Mouse (Mus musculus) induced T-regulatory cell, adult 2 months (primary cell): ENCODE results near the gene Olfr1466.

ENCODE experiments used
- DNase-seq: peaks from one replicate; pipeline ENCODE4 v3.0.0-alpha.2; 2012; ENCODE audit warnings: low read depth

The Olfr1466 gene

GRCm38 (mm10) chr19:13338562-13338961 lies at the start of gene Olfr1466:
TSS of gene Olfr1466 (plus strand) at chr19:13338862.
- no peak for DNase-seq

- DNase-seq, result no peak
Measured at GRCm38 (mm10) chr19:13315441-13315840, 23.2 kb upstream of the Olfr1466 start, which contains the start of gene Olfr1465. TSS of gene Olfr1465 (minus strand) at chr19:13315541.

GRCm38 (mm10) chr19:13361936-13362335 lies 23.3 kb downstream of the Olfr1466 start, which contains the start of gene Olfr1467:
TSS of gene Olfr1467 (plus strand) at chr19:13362236.
- DNase-seq, result no peak
